Mouse (Mus musculus) CH12.LX (cell line): ENCODE results near the gene Kcnmb3. TPM values are rescaled to one million over a fixed set of nuclear protein-coding genes. Genes with fewer than 3 reads are reported as not detected.

Experiments
- DNase-seq: peaks from one replicate; pipeline ENCODE4 v3.0.0-alpha.2; 2013; ENCODE audit errors: extremely low read depth
- H3K27ac ChIP-seq: 2 replicates; pipeline ENCODE4 v1.5.1; 2012; ENCODE audit warnings: low read depth, mild to moderate bottlenecking, control low read depth, moderate library complexity; ENCODE audit not compliant: insufficient read depth
- H3K27me3 ChIP-seq: replicated peaks from 2 replicates; pipeline ENCODE3; 2012; ENCODE audit warnings: inconsistent platforms
- H3K36me3 ChIP-seq, 2 experiments: replicated peaks in 1 of 2; 2 replicates each; pipeline versions ENCODE3 to v1.6.1; 2012; ENCODE audit warnings: inconsistent platforms in 1 of 2, low read length in 1 of 2, mild to moderate bottlenecking in 1 of 2, mixed read lengths in 1 of 2, moderate library complexity in 1 of 2; ENCODE audit not compliant: control insufficient read depth in 1 of 2, insufficient read depth in 1 of 2
- H3K4me1 ChIP-seq, 2 experiments: 2 replicates each; pipeline ENCODE4 v1.6.1; 2012; ENCODE audit warnings: inconsistent platforms in 1 of 2, moderate library complexity in 1 of 2; ENCODE audit not compliant: insufficient read depth in 2 of 2, control insufficient read depth in 1 of 2
- H3K4me2 ChIP-seq: 2 replicates; pipeline ENCODE4 v1.6.1; 2012; ENCODE audit warnings: low read depth, mild to moderate bottlenecking, control low read depth; ENCODE audit not compliant: poor library complexity, insufficient read depth, severe bottlenecking
- H3K4me3 ChIP-seq, 3 experiments: fragments of 150-350 bp in 1 of 3; sonication (generic) in 1 of 3; replicated peaks in 1 of 3; 2 replicates each; pipeline versions ENCODE3 to v1.5.1; 2011 to 2012; ENCODE audit warnings: low read depth in 2 of 3, low read length in 2 of 3, mild to moderate bottlenecking in 2 of 3, moderate library complexity in 2 of 3, control low read depth in 1 of 3, improper control_type of control experiment in 1 of 3, inconsistent platforms in 1 of 3, mixed read lengths in 1 of 3; ENCODE audit not compliant: poor library complexity in 1 of 3
- H3K79me2 ChIP-seq: replicated peaks from 2 replicates; pipeline ENCODE4 v1.6.1; 2012; ENCODE audit warnings: mild to moderate bottlenecking, moderate library complexity; ENCODE audit not compliant: control insufficient read depth, poor library complexity, insufficient read depth, severe bottlenecking; ENCODE audit errors: extremely low read depth
- H3K9ac ChIP-seq: 2 replicates; pipeline ENCODE4 v1.6.1; 2012; ENCODE audit warnings: low read depth, mild to moderate bottlenecking, control low read depth, moderate library complexity; ENCODE audit not compliant: insufficient read depth
- H3K9me3 ChIP-seq: replicated peaks from 2 replicates; pipeline ENCODE3; 2012; ENCODE audit warnings: low read length, inconsistent platforms, mixed read lengths
- BHLHE40 ChIP-seq: IDR thresholded peaks from 2 replicates; pipeline ENCODE4 v1.6.1; 2011; ENCODE audit warnings: mild to moderate bottlenecking, low read depth, low read length, improper control_type of control experiment
- CTCF ChIP-seq, 2 experiments: IDR thresholded peaks in 1 of 2; conservative IDR thresholded peaks in 1 of 2; 2 replicates each; pipeline ENCODE4 v1.5.1; 2011 to 2012; ENCODE audit warnings: low read depth in 2 of 2, low read length in 2 of 2, improper control_type of control experiment in 1 of 2, inconsistent platforms in 1 of 2, mild to moderate bottlenecking in 1 of 2, moderate library complexity in 1 of 2
- ELF1 ChIP-seq: IDR thresholded peaks from 2 replicates; pipeline ENCODE4 v1.6.1; 2014; ENCODE audit warnings: low read depth, mild to moderate bottlenecking, inconsistent platforms, low read length, improper control_type of control experiment
- GABPA ChIP-seq: IDR thresholded peaks from 2 replicates; pipeline ENCODE4 v1.6.1; 2012; ENCODE audit warnings: low read depth, low read length, improper control_type of control experiment, inconsistent platforms; ENCODE audit not compliant: insufficient replicate concordance
- IRF4 ChIP-seq: IDR thresholded peaks from 2 replicates; pipeline ENCODE4 v1.6.1; 2014; ENCODE audit warnings: low read depth, mild to moderate bottlenecking, inconsistent platforms, low read length, improper control_type of control experiment
- JUN ChIP-seq: IDR thresholded peaks from 2 replicates; pipeline ENCODE4 v1.6.1; 2011; ENCODE audit warnings: low read depth, mild to moderate bottlenecking, low read length, improper control_type of control experiment, moderate library complexity; ENCODE audit not compliant: insufficient read depth
- JUND ChIP-seq: conservative IDR thresholded peaks from 2 replicates; pipeline ENCODE4 v1.6.1; 2011; ENCODE audit warnings: low read depth, low read length, improper control_type of control experiment
- MAX ChIP-seq: IDR thresholded peaks from 2 replicates; pipeline ENCODE4 v1.6.1; 2011; ENCODE audit warnings: low read length, improper control_type of control experiment
- NELFE ChIP-seq: IDR thresholded peaks from 2 replicates; pipeline ENCODE4 v1.6.1; 2011; ENCODE audit warnings: low read depth, low read length, improper control_type of control experiment
- NRF1 ChIP-seq: IDR thresholded peaks from 2 replicates; pipeline ENCODE4 v1.6.1; 2014; ENCODE audit warnings: low read depth, mild to moderate bottlenecking, inconsistent platforms, low read length, improper control_type of control experiment, moderate library complexity
- PAX5 ChIP-seq: IDR thresholded peaks from 2 replicates; pipeline ENCODE4 v1.6.1; 2012; ENCODE audit warnings: low read length, inconsistent platforms, mixed read lengths
- POLR2AphosphoS2 ChIP-seq: IDR thresholded peaks from 2 replicates; pipeline ENCODE4 v1.6.1; 2011; ENCODE audit warnings: low read depth, low read length, improper control_type of control experiment
- TCF12 ChIP-seq: IDR thresholded peaks from 2 replicates; pipeline ENCODE4 v1.6.1; 2014; ENCODE audit warnings: low read depth, mild to moderate bottlenecking, inconsistent platforms, low read length, improper control_type of control experiment
- USF1 ChIP-seq: IDR thresholded peaks from 2 replicates; pipeline ENCODE4 v1.6.1; 2014; ENCODE audit warnings: low read depth, mild to moderate bottlenecking, inconsistent platforms, low read length, improper control_type of control experiment
- ZC3H11A ChIP-seq: IDR thresholded peaks from 2 replicates; pipeline ENCODE4 v1.6.1; 2012; ENCODE audit warnings: low read depth, mild to moderate bottlenecking, inconsistent platforms, low read length, improper control_type of control experiment
- ZNF384 ChIP-seq: IDR thresholded peaks from 2 replicates; pipeline ENCODE4 v1.6.1; 2012; ENCODE audit warnings: low read depth, low read length, improper control_type of control experiment, inconsistent platforms
- dilution Hi-C: fragments of 300-500 bp; cut with MboI; formaldehyde crosslinking; loops from 2 replicates; pipeline ENCODE4 v1.14.3; 2020; ENCODE audit warnings: low sequenced_read_pairs; ENCODE audit not compliant: extremely low pct_unique_long_range_greater_than_20kb, extremely low pct_ligation_motif_present
- in situ Hi-C: fragments of 300-500 bp; cut with MboI; formaldehyde crosslinking; loops from 3 replicates; pipeline ENCODE4 v1.14.3; 2019; ENCODE audit warnings: low sequenced_read_pairs, low pct_ligation_motif_present, low pct_unique_long_range_greater_than_20kb, mixed read lengths
- polyA plus RNA-seq: library from polyadenylated mRNA; unstranded; fragments of >175 nt; gene quantifications from 2 replicates; pipeline ENCODE4 v1.2.1, GENCODE M21; 2012; ENCODE audit warnings: low read depth; ENCODE audit not compliant: insufficient read length
- total RNA-seq, 2 experiments: library from RNA; depleted of rRNA; stranded (reverse); fragments of 300-350 nt in 1 of 2; fragments of >200 nt in 1 of 2; gene quantifications; 2 replicates each; pipeline ENCODE4 v1.2.3; 2012 to 2014

Gene Kcnmb3
- total and polyA plus RNA-seq, 3 experiments: 1.0 to 4.7 (median 2.4) TPM

- dilution Hi-C loops (no loop called here), in situ Hi-C loops (loop anchor here (10.0 to 25.0 kb wide), 2 partner anchors 171 to 719 kb away; no protein-coding TSS in a partner anchor)
- Histone ChIP-seq H3K36me3 (no peaks in the 10 kb centered on the region), H3K9ac (no peak overlapping the region), H3K4me2 (no peak overlapping the region), H3K27me3 (no peaks in the 10 kb centered on the region), H3K4me3 (no peak overlapping the region), H3K4me1 (peaks cover 0 to 4% of the 10 kb centered on the region in 2 experiments; a peak in 1 of 4 replicates), H3K9me3 (no peaks in the 10 kb centered on the region), H3K79me2 (no peaks in the 10 kb centered on the region), H3K27ac (no peak overlapping the region)
- TF ChIP-seq ZNF384: no peak
- TF ChIP-seq TCF12: no peak
- no peak for TF ChIP-seq CTCF (conservative IDR thresholded peaks at IDR 0.05 in 1 of 2, IDR thresholded peaks at IDR 0.05 in 1 of 2; ENCODE audit: low read depth in 2 of 2, low read length in 2 of 2)
- TF ChIP-seq JUND: no peak
- TF ChIP-seq ELF1: no peak
- TF ChIP-seq JUN: no peak
- TF ChIP-seq GABPA: no peak
- no peak for TF ChIP-seq IRF4
- no peak for TF ChIP-seq NRF1
- TF ChIP-seq POLR2AphosphoS2: no peak
- no peak for TF ChIP-seq BHLHE40
- TF ChIP-seq USF1: no peak
- TF ChIP-seq ZC3H11A: no peak
- no peak for DNase-seq
Observed at GRCm38 (mm10) chr3:32505841-32506240, 13.8 kb upstream of the Kcnmb3 start.

GRCm38 (mm10) chr3:32500346-32500745 lies 8.3 kb upstream of the Kcnmb3 start:
- TF ChIP-seq PAX5 (no peak), ELF1 (no peak), TCF12 (no peak), NELFE (no peak), ZC3H11A (no peak), MAX (no peak)
- dilution Hi-C loops: no loop called here

More at GRCm38 (mm10) chr3:32500346-32500745, 8.3 kb upstream of the Kcnmb3 start:
- in situ Hi-C loops: loop anchor here (5.0 to 25.0 kb wide), 3 partner anchors 43 to 713 kb away; no protein-coding TSS in a partner anchor
- Histone ChIP-seq H3K9me3 (no peaks in the 10 kb centered on the region), H3K4me3 (no peak overlapping the region), H3K4me2 (no peak overlapping the region), H3K27ac (no peak overlapping the region), H3K9ac (no peak overlapping the region), H3K36me3 (no peaks in the 10 kb centered on the region), H3K79me2 (no peaks in the 10 kb centered on the region), H3K4me1 (peaks cover 13 to 22% of the 10 kb centered on the region in 2 experiments), H3K27me3 (no peaks in the 10 kb centered on the region)
- DNase-seq: no peak
